Mouse (Mus musculus) heart, embryonic 13.5 days (tissue): ENCODE results near the gene Fam76b. TPM values are rescaled to one million over a fixed set of nuclear protein-coding genes. Genes with fewer than 3 reads are reported as not detected.
A peak's percentile ranks its signal among the peaks of the same experiment; 100 is the strongest.

Experiments
- ATAC-seq: fragments of 200-750 bp; cut with Nextera tagmentation; 2 replicates; pipeline ENCODE4 v1.8.0; 2017; ENCODE audit warnings: moderate TSS enrichment; ENCODE audit not compliant: insufficient number of reproducible peaks, low FRiP score, low TSS enrichment; ENCODE audit errors: extremely low read depth
- H3K27ac ChIP-seq: fragments of 300-500 bp; sonication (generic); replicated peaks from 2 replicates; pipeline ENCODE4 v1.5.1; 2015; ENCODE audit warnings: moderate library complexity, mild to moderate bottlenecking, inconsistent platforms
- H3K27me3 ChIP-seq: fragments of 300-500 bp; sonication (generic); replicated peaks from 2 replicates; pipeline ENCODE4 v1.6.1; 2015; ENCODE audit warnings: mild to moderate bottlenecking, inconsistent platforms
- H3K36me3 ChIP-seq: fragments of 300-500 bp; sonication (generic); 2 replicates; pipeline ENCODE4 v1.6.1; 2015; ENCODE audit warnings: mild to moderate bottlenecking, inconsistent platforms
- H3K4me1 ChIP-seq: fragments of 300-500 bp; sonication (generic); 2 replicates; pipeline ENCODE4 v1.6.1; 2015; ENCODE audit warnings: inconsistent platforms
- H3K4me2 ChIP-seq: fragments of 300-500 bp; sonication (generic); 2 replicates; pipeline ENCODE4 v1.6.1; 2015; ENCODE audit warnings: inconsistent platforms, mild to moderate bottlenecking, moderate library complexity
- H3K4me3 ChIP-seq: fragments of 300-500 bp; sonication (generic); 2 replicates; pipeline ENCODE4 v1.5.1; 2015; ENCODE audit warnings: moderate library complexity, mild to moderate bottlenecking, inconsistent platforms
- H3K9ac ChIP-seq: fragments of 300-500 bp; sonication (generic); 2 replicates; pipeline ENCODE4 v1.6.1; 2015; ENCODE audit warnings: inconsistent platforms, mild to moderate bottlenecking, moderate library complexity
- H3K9me3 ChIP-seq: fragments of 300-500 bp; sonication (generic); 2 replicates; pipeline ENCODE4 v1.6.1; 2016; ENCODE audit warnings: inconsistent platforms
- WGBS: fragments of 180-500 bp; shearing (Covaris S2); methylation state at CpG from one replicate; pipeline ENCODE4 v1.1.7; 2015; ENCODE audit warnings: mixed read lengths; 5-methylcytosine and 5-hydroxymethylcytosine counted together
- polyA plus RNA-seq: library from polyadenylated mRNA; unstranded; fragments of >200 nt; fragmentation: Nextera tagmentation; extraction: Ambion mirVana; gene quantifications from 2 replicates; pipeline ENCODE4 v1.2.1, GENCODE M21; 2015

Fam76b gene
- polyA plus RNA-seq, 1 experiment from 2014 or later = 13.6 TPM

- peaks cover 5% of the 10 kb centered on the region; the same call in 1 of the 2 replicates for H3K9me3 ChIP-seq
- H3K27ac ChIP-seq = no peak overlapping the region
- ATAC-seq = no peak
- no peak overlapping the region for H3K4me2 ChIP-seq
- no peak overlapping the region for H3K9ac ChIP-seq
- H3K4me3 ChIP-seq = no peak overlapping the region
- peaks cover 6% of the 10 kb centered on the region for H3K4me1 ChIP-seq
- 69% methylated on average over 6 of the region's 6 CpGs for WGBS
- 0 out of 2 replicates have a peak, but pooled peaks cover 2% of the 10 kb centered on the region for H3K27me3 ChIP-seq
- no peaks in the 10 kb centered on the region for H3K36me3 ChIP-seq
Measured at GRCm38 (mm10) chr9:13896055-13896454, 68.5 kb downstream of the Fam76b start.

GRCm38 (mm10) chr9:13898510-13899305 is 71.2 kb downstream of the Fam76b start:
- peak overlapping the region; percentile 45 for H3K4me2 ChIP-seq
- no peak for ATAC-seq

GRCm38 (mm10) chr9:13902030-13902429 is 74.5 kb downstream of the Fam76b start:
- H3K4me2 ChIP-seq = no peak overlapping the region
- ATAC-seq = no peak
- H3K4me1 ChIP-seq = peaks cover 12% of the 10 kb centered on the region
- 83% methylated on average over 3 of the region's 3 CpGs for WGBS
- no peaks in the 10 kb centered on the region for H3K9me3 ChIP-seq
- no peak overlapping the region for H3K27ac ChIP-seq
- H3K4me3 ChIP-seq = no peak overlapping the region
- no peak overlapping the region for H3K9ac ChIP-seq
- H3K36me3 ChIP-seq = no peaks in the 10 kb centered on the region
- no peaks in the 10 kb centered on the region for H3K27me3 ChIP-seq

More at GRCm38 (mm10) chr9:13898510-13899305, 71.2 kb downstream of the Fam76b start:
- Histone ChIP-seq H3K27ac (peak overlapping the region; percentile 10; the same call in 1 of the 2 replicates), H3K36me3 (no peaks in the 10 kb centered on the region), H3K4me3 (no peak overlapping the region), H3K9ac (no peak overlapping the region), H3K4me1 (peaks cover 6% of the 10 kb centered on the region), H3K9me3 (no peaks in the 10 kb centered on the region), H3K27me3 (no peaks in the 10 kb centered on the region)
- WGBS = 52% methylated on average over 19 of the region's 19 CpGs

- H3K9me3 ChIP-seq = no peaks in the 10 kb centered on the region
- no peak overlapping the region for H3K9ac ChIP-seq
- ATAC-seq = no peak
- WGBS = 65% methylated on average over 5 of the region's 5 CpGs
- no peak overlapping the region for H3K27ac ChIP-seq
- peaks cover 6% of the 10 kb centered on the region; the same call in 1 of the 2 replicates for H3K4me1 ChIP-seq
- no peaks in the 10 kb centered on the region for H3K27me3 ChIP-seq
- H3K36me3 ChIP-seq = no peaks in the 10 kb centered on the region
- no peak overlapping the region for H3K4me2 ChIP-seq
- no peak overlapping the region for H3K4me3 ChIP-seq
Measured at GRCm38 (mm10) chr9:13904091-13904779, 76.7 kb downstream of the Fam76b start.

Other genes starting within 250 kb of the Fam76b start
- 46.8 and 47.3 TPM in 2 replicates for gene Mtmr2, start 79.3 kb upstream of the Fam76b start, polyA plus RNA-seq
- gene Cep57, start 609 bp upstream of the Fam76b start, polyA plus RNA-seq = 36.8 and 37.4 TPM in 2 replicates